Mouse (Mus musculus): ENCODE data around the gene Lmo7.

Gene Lmo7

DNA sequence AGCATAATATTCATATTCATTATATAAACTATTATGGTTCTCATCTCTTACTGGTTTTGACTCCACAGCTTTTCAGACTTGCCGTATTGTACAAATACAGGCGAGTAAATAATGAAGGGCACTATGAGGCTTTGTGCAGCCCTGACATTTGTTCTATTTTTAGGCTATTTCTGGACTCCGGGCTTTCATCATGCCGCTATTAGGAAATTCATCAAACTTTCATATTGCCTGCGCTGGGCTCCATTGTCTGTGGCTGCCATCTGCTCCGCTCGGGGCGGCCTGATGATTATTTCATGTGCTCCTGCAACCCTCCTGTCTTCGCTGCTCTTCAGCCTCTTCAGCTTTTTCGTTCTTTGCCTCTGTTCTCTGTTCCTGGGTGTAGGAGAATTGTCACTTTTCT is 50.3 kb downstream of the Lmo7 start:
- no peak for DNase-seq (ENCODE audit: low spot score in 2 of 2)

DNA sequence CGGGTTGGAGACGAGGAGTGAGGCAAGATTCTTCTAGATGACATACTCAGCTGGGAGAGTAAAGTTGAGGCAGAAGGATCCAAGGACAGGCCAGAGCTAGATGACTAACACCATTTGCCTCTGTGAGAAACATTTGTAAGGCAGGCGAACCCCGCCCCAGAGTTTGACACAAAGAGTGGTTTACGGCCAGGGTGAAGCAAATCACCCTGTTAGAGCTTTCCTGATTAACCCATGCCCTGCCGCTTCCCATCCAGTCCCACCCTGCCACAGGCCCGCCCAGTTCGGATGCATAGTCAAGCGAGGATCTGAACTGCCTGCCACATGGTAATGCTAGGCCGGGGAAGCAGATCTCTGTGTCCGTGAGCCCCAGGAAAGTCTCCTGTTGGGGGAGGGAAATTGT is 51.5 kb downstream of the Lmo7 start:
- no peak for DNase-seq (ENCODE audit: low spot score in 2 of 2)

DNA sequence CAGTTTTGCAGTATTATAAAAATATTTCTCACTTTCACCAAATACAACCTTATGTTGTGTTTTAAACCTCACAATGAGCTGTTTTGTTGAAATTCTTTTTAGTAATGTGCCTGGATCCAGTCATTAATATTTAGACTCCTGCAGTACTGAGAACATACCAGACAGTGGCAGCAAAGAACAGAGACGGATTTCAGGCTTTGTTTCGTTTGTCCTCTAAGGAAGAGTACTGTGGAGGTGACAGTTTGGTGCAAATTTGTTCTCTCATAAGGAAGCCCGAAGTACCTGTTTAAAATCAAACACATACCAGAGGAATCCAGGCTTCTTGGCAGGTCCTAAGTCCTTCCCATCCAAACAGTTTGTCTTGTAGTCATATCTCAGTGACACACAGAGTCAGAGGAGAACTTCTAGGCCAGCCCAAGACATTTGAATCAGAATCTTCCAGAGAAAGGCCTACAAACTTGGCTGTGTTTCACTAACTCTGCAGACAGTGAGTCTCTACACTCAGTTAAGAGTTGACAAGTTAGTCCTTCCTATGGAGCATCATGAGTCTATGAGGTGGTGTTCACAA is 52.3 kb downstream of the Lmo7 start:
- DNase-seq (ENCODE audit: low spot score in 2 of 2): peak in 1 of 2 experiments; percentile 18

DNA sequence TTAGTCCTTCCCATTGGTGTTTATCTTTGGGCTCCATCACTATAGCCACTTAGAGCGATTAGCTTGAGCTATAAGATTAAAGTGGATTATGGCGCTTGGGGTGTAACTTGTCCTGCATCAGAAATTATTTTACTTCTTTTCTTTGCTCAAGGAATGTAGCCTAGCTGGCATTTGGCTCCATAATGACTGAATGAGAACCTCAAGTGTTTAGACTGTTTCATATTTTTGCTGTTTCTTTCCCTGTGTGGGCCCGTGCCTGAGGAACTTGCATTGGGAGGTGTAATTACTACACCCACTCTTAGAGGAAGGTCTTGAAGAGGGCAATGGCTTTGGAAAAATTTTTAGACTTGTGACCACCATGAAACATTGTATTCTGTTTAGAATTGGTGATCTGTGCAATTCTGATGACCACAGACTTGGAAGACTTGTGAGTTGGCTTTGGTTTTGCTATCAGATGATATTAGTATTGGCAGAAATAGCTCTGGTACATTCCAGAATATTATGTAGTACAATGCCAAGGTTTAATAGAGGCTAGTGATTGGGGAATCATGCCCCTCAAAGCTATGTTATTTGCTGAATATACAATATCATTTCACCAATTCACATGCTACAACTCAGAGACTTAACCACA is 54.7 kb downstream of the Lmo7 start:
- DNase-seq (ENCODE audit: low spot score in 2 of 2): no peak

DNA sequence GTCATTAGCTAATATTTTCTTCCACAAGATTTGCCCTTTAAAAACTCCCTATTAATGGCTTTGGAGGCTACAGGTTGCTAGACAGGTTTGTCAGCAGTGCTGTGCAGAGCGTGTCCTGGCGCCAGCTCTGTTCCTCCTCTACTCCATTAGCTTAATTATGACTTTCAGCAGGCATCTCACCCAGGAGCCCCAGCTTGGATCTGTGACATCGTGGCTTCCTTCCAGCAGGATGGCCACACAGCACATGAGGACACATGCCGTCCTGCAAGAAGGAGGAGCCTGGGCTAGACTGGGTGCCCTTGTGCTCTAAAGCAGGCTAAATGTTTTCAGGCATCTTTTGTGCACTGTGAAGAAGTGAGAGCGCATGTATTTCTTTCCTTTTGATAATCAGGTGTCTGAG is 58.1 kb downstream of the Lmo7 start:
- DNase-seq (ENCODE audit: low spot score in 2 of 2): peak; percentile 39 to 56

DNA sequence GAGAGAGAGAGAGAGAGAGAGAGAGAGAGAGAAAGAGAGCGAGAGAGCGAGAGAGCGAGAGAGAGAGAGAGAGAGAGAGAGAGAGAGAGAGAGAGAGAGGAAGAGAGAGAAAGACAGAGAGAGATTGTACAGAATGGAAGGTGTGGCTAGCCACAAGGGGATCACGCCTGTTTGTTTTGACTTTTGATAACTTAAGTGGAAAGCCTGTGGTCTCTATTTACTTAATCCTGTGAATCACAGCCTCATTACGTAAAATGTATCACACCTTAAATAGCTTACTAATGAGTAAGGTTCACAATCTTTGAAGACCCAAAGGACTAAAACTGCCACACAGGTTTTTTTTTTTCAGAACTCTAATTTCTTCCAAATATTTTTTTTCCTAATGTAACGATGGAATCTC is 58.7 kb downstream of the Lmo7 start:
- no peak for DNase-seq (ENCODE audit: low spot score in 2 of 2)

DNA sequence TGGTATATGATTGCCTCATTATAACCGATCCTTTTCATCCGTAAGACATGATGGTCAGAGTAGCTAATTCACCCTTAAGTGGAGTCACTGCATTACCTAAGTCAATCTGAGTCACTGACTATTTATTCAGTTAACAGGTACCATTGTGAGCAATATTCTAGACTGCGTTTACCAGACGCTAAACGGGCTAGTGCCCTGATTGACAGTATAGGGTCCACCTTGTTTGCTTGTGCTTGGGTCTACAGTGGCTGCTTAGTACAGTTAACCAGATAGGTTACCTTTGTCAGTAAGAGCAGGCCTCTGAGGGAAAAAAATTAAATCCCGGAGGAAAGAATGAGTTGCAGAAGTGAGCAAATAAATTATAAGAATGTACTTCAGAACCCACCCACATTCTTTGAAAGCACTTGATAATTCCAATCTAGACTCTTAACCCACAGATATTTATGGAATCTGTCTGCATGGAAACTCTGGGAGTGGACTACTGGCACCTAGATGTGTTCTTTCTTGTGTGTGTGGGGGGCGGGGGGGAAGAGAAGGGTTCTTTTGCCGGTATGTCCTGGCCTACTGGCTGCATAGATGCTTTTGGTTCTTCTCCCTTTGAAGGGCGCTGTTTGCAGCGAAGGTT is 64.9 kb downstream of the Lmo7 start:
- no peak for DNase-seq (ENCODE audit: low spot score in 2 of 2)

DNA sequence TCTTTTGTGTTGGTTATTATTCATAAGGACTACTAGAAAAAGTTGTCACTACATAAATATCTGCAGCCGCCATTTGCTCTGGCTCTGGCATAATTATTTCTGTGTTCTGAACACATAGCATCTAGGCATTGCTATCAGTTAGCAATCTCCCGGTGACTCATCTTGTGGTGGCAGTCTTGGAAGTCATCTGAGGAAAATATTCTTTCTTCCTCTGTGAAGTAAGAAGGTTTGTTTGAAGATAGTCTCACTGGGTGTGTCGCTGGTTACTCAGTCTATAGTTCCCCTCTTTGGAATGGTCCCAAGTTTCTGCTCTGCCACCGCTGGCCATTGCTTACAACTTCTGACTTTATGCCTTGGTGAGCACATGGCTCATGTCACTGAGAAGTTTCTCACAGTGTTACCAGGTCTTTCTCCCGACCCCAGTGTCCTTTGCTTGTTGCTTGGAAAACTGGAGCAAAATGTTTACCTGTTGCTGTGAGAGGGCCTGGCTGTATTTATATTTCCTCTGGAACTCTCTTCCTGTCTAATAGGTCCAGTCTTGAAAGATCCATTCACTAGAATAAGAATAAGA is 68.3 kb downstream of the Lmo7 start:
- DNase-seq (ENCODE audit: low spot score in 2 of 2): no peak

DNA sequence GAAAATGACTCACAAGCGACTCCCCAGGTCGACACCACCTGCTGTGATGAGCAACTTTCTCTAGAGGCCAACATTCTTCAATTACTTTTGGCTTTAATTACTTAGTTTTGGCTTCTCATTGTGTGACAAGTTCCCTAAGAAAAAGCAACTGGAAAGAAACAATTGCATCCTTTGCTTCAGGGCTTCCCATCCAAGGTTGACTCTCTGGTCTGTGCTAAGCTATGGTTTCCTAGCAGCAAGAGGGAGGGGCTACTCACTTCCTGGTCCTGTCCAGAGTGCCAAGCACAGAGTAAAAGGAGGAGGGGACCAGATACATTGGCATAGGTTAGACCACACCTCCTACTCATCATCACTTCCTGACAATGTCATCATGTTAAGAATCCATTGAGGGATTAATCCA is 69.0 kb downstream of the Lmo7 start:
- DNase-seq (ENCODE audit: low spot score in 2 of 2): no peak

DNA sequence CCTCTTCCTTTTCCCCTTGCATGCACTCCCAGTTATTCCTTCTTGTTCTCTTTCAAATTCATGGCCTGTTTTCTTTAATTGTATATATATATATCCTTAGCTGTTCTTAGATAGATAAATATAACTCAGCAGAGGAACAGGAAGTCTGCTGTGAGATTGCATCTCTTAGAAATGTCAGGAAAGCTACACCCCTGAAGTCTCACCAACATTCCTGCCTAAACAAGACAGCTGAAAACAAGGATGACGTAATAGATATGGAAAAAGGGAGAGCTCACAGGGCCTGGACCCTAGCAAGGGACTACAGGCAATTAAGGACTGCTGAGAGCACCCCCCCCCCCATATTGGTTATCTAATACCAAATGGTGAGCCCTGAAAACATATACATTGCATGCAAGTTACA is 71.9 kb downstream of the Lmo7 start:
- peak in 1 of 2 experiments; percentile 21 for DNase-seq (ENCODE audit: low spot score in 2 of 2)

DNA sequence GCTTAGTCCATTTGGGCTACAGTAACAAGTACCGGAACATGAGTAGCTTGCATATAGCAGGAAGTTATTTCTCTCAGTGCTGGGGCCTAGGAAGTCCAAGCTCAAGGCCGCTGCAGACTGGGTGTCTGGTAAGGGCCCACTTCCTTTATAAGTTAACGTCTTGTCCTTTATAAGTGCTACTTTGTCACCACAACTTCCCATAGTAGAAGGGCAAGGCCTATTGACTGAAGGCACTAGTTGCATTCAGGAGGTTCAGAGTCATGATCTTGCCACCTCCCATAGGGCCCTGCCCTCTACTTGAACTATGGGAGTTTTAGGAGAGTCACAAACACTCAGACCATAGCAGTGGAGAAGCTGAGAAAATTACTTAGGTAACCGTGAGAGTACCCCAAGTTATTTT is 74.4 kb downstream of the Lmo7 start:
- DNase-seq (ENCODE audit: low spot score in 2 of 2): no peak

DNA sequence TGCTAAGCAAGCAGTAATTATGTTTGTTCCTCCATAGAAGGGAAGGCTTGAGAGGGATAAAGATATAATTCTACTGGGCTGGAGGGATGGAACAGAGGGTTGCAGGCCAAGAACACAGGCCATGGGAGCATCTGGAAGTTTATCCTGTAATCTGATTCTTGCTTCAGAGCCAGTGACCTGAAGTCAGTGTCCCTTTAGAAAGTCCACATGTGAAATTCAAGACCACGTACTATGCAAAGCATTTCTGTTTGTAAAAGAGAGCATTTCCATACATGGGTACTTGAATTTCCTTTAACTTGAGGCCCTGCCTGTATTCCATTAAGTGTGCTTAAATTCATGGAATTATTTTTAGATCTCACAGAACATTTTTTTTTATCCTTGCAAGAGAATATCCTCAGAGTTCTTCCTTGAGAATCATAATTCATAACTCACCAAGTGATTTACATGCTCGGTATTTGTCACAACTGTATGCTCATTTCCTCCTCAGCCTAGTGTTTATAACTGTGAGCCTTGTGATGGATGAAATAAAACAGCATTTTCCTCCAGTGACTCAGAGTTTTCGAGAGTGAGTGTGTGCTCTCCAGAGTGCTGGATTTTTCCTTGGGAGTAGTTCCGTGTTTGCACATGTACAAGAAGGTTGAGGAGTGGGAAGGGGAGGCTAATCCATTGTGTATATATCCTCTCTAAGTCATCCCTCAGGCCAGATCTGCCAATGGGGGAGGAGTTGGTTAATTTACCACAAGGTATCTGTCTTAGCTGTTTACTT is 75.0 kb downstream of the Lmo7 start:
- DNase-seq (ENCODE audit: low spot score in 2 of 2): no peak

DNA sequence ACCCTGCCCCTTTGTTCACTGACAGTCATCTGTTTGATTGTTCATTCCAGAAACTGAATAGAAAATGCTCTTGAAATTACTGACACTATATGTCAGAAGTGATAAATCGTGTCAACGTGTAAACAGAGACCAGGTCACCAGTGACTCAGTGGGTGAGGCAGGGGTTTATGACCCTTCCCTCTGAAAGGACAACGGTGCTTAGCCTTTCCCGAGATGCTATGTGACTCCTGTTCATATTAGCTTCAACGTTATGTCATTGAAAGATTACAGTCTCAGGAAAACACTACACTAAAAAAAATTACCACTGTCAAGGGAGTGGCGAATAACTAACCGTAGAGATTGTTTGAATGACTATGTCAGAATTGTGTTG is 75.6 kb downstream of the Lmo7 start:
- DNase-seq (ENCODE audit: low spot score in 2 of 2): no peak

DNA sequence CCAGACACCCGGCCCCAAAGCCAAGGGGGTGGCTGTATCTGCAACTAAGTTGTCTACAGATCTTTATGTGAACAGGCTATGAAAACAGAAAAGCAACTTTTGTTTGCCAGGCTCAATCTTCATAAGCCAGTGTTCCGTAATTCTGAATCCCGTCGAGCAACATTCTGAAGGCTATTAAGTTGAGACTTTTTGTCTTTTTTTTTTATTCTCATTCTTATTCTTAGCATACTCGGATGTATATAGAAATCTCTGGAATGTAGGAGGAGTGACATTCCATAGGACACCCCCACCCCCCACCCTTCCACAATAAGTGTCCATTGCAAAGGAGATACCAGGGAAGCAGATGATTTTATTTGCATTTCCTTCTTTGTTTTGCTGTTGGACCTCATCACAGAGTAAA is 76.3 kb downstream of the Lmo7 start:
- DNase-seq (ENCODE audit: low spot score in 2 of 2): no peak

DNA sequence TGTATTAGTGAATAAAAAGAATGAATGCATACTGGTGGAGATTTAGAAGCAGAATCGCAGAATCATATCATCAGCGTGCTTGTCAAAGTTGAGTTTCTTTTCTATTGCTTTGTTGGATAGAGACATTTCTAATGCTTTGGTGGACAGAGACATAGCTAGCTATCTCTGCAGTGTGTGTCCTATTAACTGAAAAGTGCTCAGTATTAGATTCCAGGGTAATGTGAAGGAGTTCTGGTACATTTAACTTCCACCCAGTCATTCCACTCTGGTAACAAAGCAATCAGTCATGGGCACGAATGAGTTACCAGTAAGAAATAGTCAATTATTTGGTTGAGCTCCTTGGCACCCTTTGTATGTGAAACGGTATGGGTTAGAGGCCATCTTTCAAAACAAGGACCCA is 76.8 kb downstream of the Lmo7 start:
- no peak for DNase-seq (ENCODE audit: low spot score in 2 of 2)

DNA sequence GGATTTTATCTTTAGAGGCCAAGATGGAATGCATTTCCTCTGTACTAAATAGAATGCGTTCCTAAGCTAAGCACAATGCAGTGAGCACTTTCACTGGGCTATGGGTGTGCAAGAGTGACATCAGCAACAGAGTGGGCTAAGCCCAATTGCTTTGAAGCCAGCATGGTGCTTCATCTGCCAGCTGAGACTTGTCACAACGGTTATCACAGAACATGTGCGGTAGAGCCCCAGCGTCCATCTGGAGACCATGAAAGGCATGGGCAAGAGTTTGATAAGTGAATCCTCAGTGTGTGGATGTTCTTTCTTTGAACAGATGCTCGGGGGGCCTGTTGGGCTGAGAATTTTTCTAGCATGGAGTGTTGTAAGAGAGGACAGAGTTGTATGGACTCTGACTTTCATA is 86.7 kb downstream of the Lmo7 start:
- no peak for DNase-seq (ENCODE audit: low spot score in 2 of 2)

DNA sequence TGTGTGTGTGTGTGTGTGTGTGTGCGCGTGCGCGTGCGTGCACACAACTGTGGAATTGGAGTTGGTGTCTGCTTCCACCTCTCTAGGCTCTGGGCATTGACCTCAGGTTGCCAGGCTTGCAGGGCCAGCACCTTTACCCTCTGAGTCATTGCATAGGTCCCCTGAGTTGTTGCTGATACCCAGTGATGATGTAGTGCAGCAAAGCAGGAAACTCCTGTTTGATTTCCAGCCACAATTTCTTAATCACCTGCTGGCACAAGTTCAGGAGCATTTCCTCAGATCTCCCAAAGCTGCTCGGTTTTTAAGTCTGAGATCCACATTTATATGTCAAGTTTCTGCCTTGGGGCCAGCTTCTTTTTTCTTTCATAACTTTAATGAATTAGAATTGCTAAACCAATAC is 92.6 kb downstream of the Lmo7 start:
- DNase-seq (ENCODE audit: low spot score in 2 of 2): peak; percentile 23 to 29

DNA sequence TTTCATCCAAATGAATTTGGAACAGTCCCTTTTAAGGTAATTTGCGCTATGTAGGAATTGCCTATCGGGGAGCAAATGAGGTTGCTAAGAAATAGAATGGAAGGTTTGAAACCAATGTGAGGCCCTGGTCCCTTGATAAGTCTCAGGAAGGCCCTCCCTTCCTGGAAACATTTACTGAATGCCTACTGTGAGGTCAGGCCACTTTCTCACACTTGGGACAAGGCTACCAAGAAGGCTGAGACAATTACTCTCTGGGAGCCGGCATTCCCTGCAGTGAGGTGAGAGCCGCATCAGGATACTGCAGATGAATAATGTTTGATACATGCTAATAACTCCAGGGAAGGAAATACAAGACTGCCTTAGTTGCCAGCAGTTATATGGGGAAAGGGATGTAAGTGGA is 93.1 kb downstream of the Lmo7 start:
- DNase-seq (ENCODE audit: low spot score in 2 of 2): peak; percentile 59 to 67

DNA sequence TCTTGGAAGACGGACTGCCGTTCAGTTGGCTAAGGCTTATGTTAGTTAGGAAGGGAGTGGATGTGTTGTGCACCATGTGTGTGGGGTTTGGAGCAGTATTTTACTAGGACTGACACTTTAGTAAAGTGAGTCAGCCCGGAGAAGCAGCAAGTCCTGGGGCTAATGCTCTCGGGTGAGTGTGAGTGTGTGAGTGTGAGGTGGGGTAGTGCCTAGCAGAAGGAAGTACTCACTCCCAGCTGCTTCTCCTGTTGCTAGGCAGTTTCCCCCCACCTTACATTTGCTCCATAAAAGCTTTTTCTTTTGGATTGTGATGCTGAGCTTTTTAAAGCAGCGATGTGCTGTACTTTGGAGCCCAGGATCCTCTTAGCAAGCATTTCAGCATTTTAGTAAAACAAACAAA is 99.9 kb downstream of the Lmo7 start:
- DNase-seq (ENCODE audit: low spot score in 2 of 2): no peak

DNA sequence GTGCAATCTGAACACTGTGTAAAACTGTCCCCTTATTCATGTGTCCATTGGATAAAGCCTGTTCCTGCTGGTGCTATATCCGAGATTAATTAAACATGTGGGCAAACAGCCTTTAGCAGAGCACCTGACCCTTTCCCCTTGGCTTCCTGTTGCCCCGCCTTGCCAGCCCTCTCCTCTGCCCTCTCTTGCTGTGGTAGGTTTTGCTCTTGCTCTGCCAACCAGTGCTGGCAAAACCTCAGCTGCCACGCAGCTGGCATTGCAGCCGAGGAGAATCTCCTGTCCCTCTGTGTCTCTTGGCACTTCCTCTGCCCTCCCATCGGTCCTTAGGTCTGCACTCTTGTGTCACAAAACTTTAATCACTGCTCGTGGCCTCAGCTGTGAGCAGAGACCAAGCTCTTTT is 100.4 kb downstream of the Lmo7 start:
- DNase-seq (ENCODE audit: low spot score in 2 of 2): peak; percentile 21 to 45

DNA sequence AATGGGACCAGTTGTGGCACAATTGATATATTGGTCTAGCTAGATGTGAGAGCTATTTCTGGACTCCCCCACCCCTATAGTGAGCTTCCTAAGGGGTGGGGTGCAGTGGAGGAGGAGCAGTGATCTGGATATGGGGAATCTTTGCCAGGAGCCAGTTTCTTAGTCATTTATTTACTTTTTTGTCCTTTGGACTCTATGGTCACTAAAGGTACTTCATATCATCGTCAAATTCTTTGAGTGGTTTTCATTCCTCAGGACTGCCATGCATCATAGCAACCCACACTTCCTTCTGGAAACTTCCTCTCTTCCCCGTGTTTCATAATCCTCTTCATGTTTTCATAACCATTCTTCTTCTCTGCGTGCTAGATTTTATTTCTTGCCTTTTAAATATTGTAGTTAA is 104.4 kb downstream of the Lmo7 start:
- DNase-seq (ENCODE audit: low spot score in 2 of 2): no peak

DNA sequence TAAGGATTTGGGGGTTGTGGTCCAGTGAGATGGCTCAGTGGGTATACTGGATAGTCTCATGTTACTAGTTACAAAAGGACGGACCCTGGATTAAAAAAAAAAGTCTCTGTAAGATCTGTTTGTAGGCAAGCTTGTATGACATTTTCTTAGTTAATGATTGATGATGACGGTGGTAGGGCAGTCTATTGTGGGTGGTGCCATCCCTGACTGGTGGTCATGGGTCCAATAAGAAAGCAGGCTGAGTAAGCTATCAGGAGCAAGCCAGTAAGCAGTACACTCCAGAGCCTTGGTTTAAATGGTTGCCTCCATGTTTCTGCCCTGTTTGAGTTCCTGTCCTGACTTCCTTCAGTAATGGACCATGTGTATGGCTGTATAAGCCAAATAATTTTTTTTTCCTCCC is 106.6 kb downstream of the Lmo7 start:
- no peak for DNase-seq (ENCODE audit: low spot score in 2 of 2)

DNA sequence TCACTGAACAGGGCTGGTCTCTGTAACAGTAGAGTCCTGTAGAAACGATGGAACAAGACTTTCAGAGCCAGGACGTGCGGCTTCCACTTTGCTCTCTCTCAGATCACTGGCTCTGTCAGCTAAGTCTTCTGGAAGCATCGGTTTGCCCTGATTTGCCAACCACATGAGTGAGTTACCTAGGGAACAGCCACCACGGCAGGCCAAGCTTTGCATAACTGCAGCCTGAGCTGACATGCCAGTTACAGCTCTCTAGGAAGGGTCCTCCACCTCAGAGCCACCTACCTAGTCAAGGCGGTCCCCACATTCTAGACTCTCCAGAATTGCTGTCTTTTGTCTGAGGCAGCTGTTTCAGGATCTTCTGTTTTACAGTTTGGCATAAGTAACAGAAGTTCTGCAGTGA is 107.4 kb downstream of the Lmo7 start:
- DNase-seq (ENCODE audit: low spot score in 2 of 2): no peak

Measured in heart, adult 9 months (tissue).